Mouse (Mus musculus): ENCODE data around the gene Hs6st1. TPM values are rescaled to one million over a fixed set of nuclear protein-coding genes. Genes with fewer than 3 reads are reported as not detected.

Gene Hs6st1
- polyA plus RNA-seq, 1 experiment from 2014 or later: 3.0 TPM

- no peak for DNase-seq (ENCODE audit: low spot score)
- WGBS: 78% methylated on average over 7 of the region's 7 CpGs
- no peaks in the 10 kb centered on the region for H3K36me3 ChIP-seq
- H3K27me3 ChIP-seq (ENCODE audit: low read depth, poor library complexity, severe bottlenecking): no peaks in the 10 kb centered on the region
- H3K4me1 ChIP-seq: peaks cover 11% of the 10 kb centered on the region
- H3K4me3 ChIP-seq: no peak overlapping the region
- H3K27ac ChIP-seq: no peak overlapping the region
- no peaks in the 10 kb centered on the region for H3K9me3 ChIP-seq (replicated peaks)
Observed at GRCm38 (mm10) chr1:36125076-36125475, 56.9 kb downstream of the Hs6st1 start.

- peaks cover 23% of the 10 kb centered on the region for H3K4me1 ChIP-seq
- no peak overlapping the region for H3K27ac ChIP-seq
- no peaks in the 10 kb centered on the region for H3K36me3 ChIP-seq
- no peaks in the 10 kb centered on the region for H3K9me3 ChIP-seq (replicated peaks)
- DNase-seq (ENCODE audit: low spot score): no peak
- H3K4me3 ChIP-seq: no peak overlapping the region
- WGBS: 67% methylated on average over 4 of the region's 4 CpGs
- no peaks in the 10 kb centered on the region for H3K27me3 ChIP-seq (ENCODE audit: low read depth, poor library complexity, severe bottlenecking)
Observed at GRCm38 (mm10) chr1:36129126-36129525, 60.9 kb downstream of the Hs6st1 start.

GRCm38 (mm10) chr1:36129881-36130280, 61.7 kb downstream of the Hs6st1 start:
- WGBS: 94% methylated on average over 8 of the region's 8 CpGs
- no peak for DNase-seq (ENCODE audit: low spot score)

GRCm38 (mm10) chr1:36130307-36131035, 62.3 kb downstream of the Hs6st1 start:
- no peak overlapping the region for H3K4me3 ChIP-seq
- no peak overlapping the region for H3K27ac ChIP-seq
- peaks cover 23% of the 10 kb centered on the region for H3K4me1 ChIP-seq
- no peak for DNase-seq (ENCODE audit: low spot score)
- H3K27me3 ChIP-seq (ENCODE audit: low read depth, poor library complexity, severe bottlenecking): no peaks in the 10 kb centered on the region
- no peaks in the 10 kb centered on the region for H3K9me3 ChIP-seq (replicated peaks)
- H3K36me3 ChIP-seq: no peaks in the 10 kb centered on the region
- WGBS: 79% methylated on average over 4 of the region's 4 CpGs

More at GRCm38 (mm10) chr1:36129881-36130280, 61.7 kb downstream of the Hs6st1 start:
- H3K27ac ChIP-seq: no peak overlapping the region
- H3K4me3 ChIP-seq: no peak overlapping the region
- no peaks in the 10 kb centered on the region for H3K9me3 ChIP-seq (replicated peaks)
- no peaks in the 10 kb centered on the region for H3K27me3 ChIP-seq (ENCODE audit: low read depth, poor library complexity, severe bottlenecking)
- no peaks in the 10 kb centered on the region for H3K36me3 ChIP-seq
- H3K4me1 ChIP-seq: peaks cover 23% of the 10 kb centered on the region

GRCm38 (mm10) chr1:36131154-36131553, 63.0 kb downstream of the Hs6st1 start:
- no peaks in the 10 kb centered on the region for H3K36me3 ChIP-seq
- 71% methylated on average over 4 of the region's 4 CpGs for WGBS
- H3K9me3 ChIP-seq (replicated peaks): no peaks in the 10 kb centered on the region
- no peaks in the 10 kb centered on the region for H3K27me3 ChIP-seq (ENCODE audit: low read depth, poor library complexity, severe bottlenecking)
- peaks cover 23% of the 10 kb centered on the region for H3K4me1 ChIP-seq
- no peak overlapping the region for H3K4me3 ChIP-seq
- DNase-seq (ENCODE audit: low spot score): no peak
- H3K27ac ChIP-seq: no peak overlapping the region

- no peaks in the 10 kb centered on the region for H3K27me3 ChIP-seq (ENCODE audit: low read depth, poor library complexity, severe bottlenecking)
- H3K9me3 ChIP-seq (replicated peaks): no peaks in the 10 kb centered on the region
- H3K36me3 ChIP-seq: no peaks in the 10 kb centered on the region
- DNase-seq (ENCODE audit: low spot score): no peak
- no peak overlapping the region for H3K27ac ChIP-seq
- peaks cover 23% of the 10 kb centered on the region for H3K4me1 ChIP-seq
- WGBS: 72% methylated on average over 8 of the region's 8 CpGs
- H3K4me3 ChIP-seq: no peak overlapping the region
Observed at GRCm38 (mm10) chr1:36131766-36132165, 63.6 kb downstream of the Hs6st1 start.

GRCm38 (mm10) chr1:36132211-36132610, 64.0 kb downstream of the Hs6st1 start:
- no peaks in the 10 kb centered on the region for H3K9me3 ChIP-seq (replicated peaks)
- H3K27me3 ChIP-seq (ENCODE audit: low read depth, poor library complexity, severe bottlenecking): no peaks in the 10 kb centered on the region
- H3K4me1 ChIP-seq: peaks cover 23% of the 10 kb centered on the region
- no peaks in the 10 kb centered on the region for H3K36me3 ChIP-seq
- no peak for DNase-seq (ENCODE audit: low spot score)
- 70% methylated on average over 4 of the region's 4 CpGs for WGBS
- H3K4me3 ChIP-seq: no peak overlapping the region
- H3K27ac ChIP-seq: no peak overlapping the region

GRCm38 (mm10) chr1:36133041-36133440, 64.8 kb downstream of the Hs6st1 start:
- H3K27me3 ChIP-seq (ENCODE audit: low read depth, poor library complexity, severe bottlenecking): no peaks in the 10 kb centered on the region
- no peak overlapping the region for H3K27ac ChIP-seq
- H3K4me1 ChIP-seq: peaks cover 24% of the 10 kb centered on the region
- no peaks in the 10 kb centered on the region for H3K36me3 ChIP-seq
- no peaks in the 10 kb centered on the region for H3K9me3 ChIP-seq (replicated peaks)
- no peak overlapping the region for H3K4me3 ChIP-seq
- no peak for DNase-seq (ENCODE audit: low spot score)
- WGBS: 90% methylated on average over 8 of the region's 8 CpGs

- Histone ChIP-seq H3K36me3 (no peaks in the 10 kb centered on the region), H3K27me3 (ENCODE audit: low read depth, poor library complexity, severe bottlenecking) (no peaks in the 10 kb centered on the region), H3K4me1 (peaks cover 23% of the 10 kb centered on the region), H3K27ac (no peak overlapping the region), H3K9me3 (replicated peaks) (no peaks in the 10 kb centered on the region), H3K4me3 (no peak overlapping the region)
- WGBS: 82% methylated on average over 3 of the region's 3 CpGs
- DNase-seq (ENCODE audit: low spot score): no peak
Observed at GRCm38 (mm10) chr1:36133647-36134046, 65.4 kb downstream of the Hs6st1 start.

- DNase-seq (ENCODE audit: low spot score): peak; percentile 85
- H3K4me1 ChIP-seq: peaks cover 16% of the 10 kb centered on the region; the same call in 1 of the 2 replicates
- 3% methylated on average over 3 of the region's 3 CpGs for WGBS
- H3K27ac ChIP-seq: no peak overlapping the region
- H3K36me3 ChIP-seq: no peaks in the 10 kb centered on the region
- no peaks in the 10 kb centered on the region for H3K9me3 ChIP-seq (replicated peaks)
- H3K4me3 ChIP-seq: no peak overlapping the region
- H3K27me3 ChIP-seq (ENCODE audit: low read depth, poor library complexity, severe bottlenecking): no peaks in the 10 kb centered on the region
Observed at GRCm38 (mm10) chr1:36134584-36134983, 66.4 kb downstream of the Hs6st1 start.

GRCm38 (mm10) chr1:36140311-36140710, 72.1 kb downstream of the Hs6st1 start:
- DNase-seq (ENCODE audit: low spot score): no peak
- no peak overlapping the region for H3K27ac ChIP-seq
- WGBS: 95% methylated on average over 15 of the region's 15 CpGs
- H3K4me3 ChIP-seq: no peak overlapping the region
- H3K4me1 ChIP-seq: 0 out of 2 replicates have a peak, but pooled peaks cover 4% of the 10 kb centered on the region
- H3K36me3 ChIP-seq: peaks cover 44% of the 10 kb centered on the region
- H3K9me3 ChIP-seq (replicated peaks): no peaks in the 10 kb centered on the region
- H3K27me3 ChIP-seq (ENCODE audit: low read depth, poor library complexity, severe bottlenecking): no peaks in the 10 kb centered on the region

GRCm38 (mm10) chr1:36145050-36145449, 76.8 kb downstream of the Hs6st1 start:
- Histone ChIP-seq H3K4me1 (no peaks in the 10 kb centered on the region), H3K4me3 (no peak overlapping the region), H3K27me3 (ENCODE audit: low read depth, poor library complexity, severe bottlenecking) (no peaks in the 10 kb centered on the region), H3K36me3 (peaks cover 91% of the 10 kb centered on the region), H3K27ac (no peak overlapping the region), H3K9me3 (replicated peaks) (no peaks in the 10 kb centered on the region)
- 62% methylated on average over 1 of the region's 1 CpGs for WGBS
- DNase-seq (ENCODE audit: low spot score): no peak

- H3K9me3 ChIP-seq (replicated peaks): no peaks in the 10 kb centered on the region
- no peak overlapping the region for H3K4me3 ChIP-seq
- WGBS: 76% methylated on average over 2 of the region's 2 CpGs
- H3K36me3 ChIP-seq: peaks cover 99% of the 10 kb centered on the region
- no peaks in the 10 kb centered on the region for H3K4me1 ChIP-seq
- no peak for DNase-seq (ENCODE audit: low spot score)
- no peaks in the 10 kb centered on the region for H3K27me3 ChIP-seq (ENCODE audit: low read depth, poor library complexity, severe bottlenecking)
- H3K27ac ChIP-seq: no peak overlapping the region
Observed at GRCm38 (mm10) chr1:36148809-36149208, 80.6 kb downstream of the Hs6st1 start.

GRCm38 (mm10) chr1:36149411-36149810, 81.2 kb downstream of the Hs6st1 start:
- H3K36me3 ChIP-seq: peaks cover 99% of the 10 kb centered on the region
- H3K27me3 ChIP-seq (ENCODE audit: low read depth, poor library complexity, severe bottlenecking): no peaks in the 10 kb centered on the region
- no peak overlapping the region for H3K27ac ChIP-seq
- DNase-seq (ENCODE audit: low spot score): no peak
- H3K4me3 ChIP-seq: no peak overlapping the region
- 84% methylated on average over 1 of the region's 1 CpGs for WGBS
- no peaks in the 10 kb centered on the region for H3K9me3 ChIP-seq (replicated peaks)
- no peaks in the 10 kb centered on the region for H3K4me1 ChIP-seq
